Mouse (Mus musculus) left cerebral cortex, postnatal 10 days (tissue): ENCODE measurements around the gene Gna12. TPM values are rescaled to one million over a fixed set of nuclear protein-coding genes. Genes with fewer than 3 reads are reported as not detected.

Experiments
- DNase-seq, 2 experiments: peaks; one replicate each; pipeline ENCODE4 v3.0.0; 2021 to 2022; ENCODE audit warnings: low spot score in 2 of 2, mixed read lengths in 1 of 2; ENCODE audit errors: extremely low spot score in 1 of 2
- intact Hi-C: fragments of 180-260 bp; cut with DNase I; formaldehyde crosslinking; loops from one replicate; pipeline ENCODE4 v1.15.1; 2025
- total RNA-seq, 2 experiments: library from RNA; stranded (reverse); gene quantifications; 2 replicates each; pipeline ENCODE4 v1.2.3; 2021

The Gna12 gene
- total RNA-seq, 2 experiments from 2014 or later = 65.3 TPM

DNA sequence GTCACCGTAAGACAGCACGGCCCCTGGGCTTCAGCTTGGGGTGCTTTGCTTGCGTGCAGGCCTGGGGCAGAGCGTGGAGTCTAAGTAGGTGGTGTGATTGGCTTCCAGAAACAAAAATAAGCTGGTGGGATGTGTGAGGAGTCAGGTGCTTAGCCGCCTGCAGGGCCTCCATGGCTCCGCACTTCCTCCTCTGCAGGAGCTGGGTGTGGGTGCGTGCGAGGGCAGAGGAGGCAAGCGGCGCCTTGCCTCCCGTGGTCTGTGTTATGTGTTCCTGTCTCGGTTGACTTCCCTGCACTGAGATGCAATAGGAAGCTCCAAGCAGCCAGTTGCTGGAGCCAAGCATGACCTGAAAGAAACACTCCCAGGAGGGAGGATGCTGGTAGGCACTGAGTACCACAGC is 90.4 kb downstream of the Gna12 start:
- intact Hi-C loops = loop anchor here (5.0 kb wide), 1 partner anchor 33 kb away; the partner anchor contains the start of gene Brat1
- DNase-seq = no peak

DNA sequence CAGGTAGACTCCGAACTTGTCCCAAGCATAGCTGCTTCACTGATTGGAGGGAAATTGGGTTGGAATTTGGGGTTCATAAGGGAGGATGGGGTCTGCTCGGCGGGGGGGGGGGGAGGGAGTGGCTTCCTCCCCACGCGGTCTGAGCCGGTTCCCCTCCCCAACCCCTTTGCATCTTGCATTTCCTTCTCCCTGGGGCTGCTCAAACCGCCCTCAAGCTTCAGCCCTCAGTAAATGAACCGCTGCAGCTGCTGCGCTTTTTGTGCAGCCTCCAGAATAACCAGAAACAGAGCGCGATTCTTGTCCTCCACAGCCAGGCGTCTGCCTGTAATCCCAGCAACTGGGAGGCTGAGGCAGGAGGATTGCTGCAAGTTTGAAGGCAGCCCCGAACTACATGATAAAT is 94.1 kb downstream of the Gna12 start:
- no peak for DNase-seq
- intact Hi-C loops = no loop called here

- no peak for DNase-seq
These were observed 94.9 kb downstream of the Gna12 start for GRCm38 (mm10) chr5:140735297-140735696.

DNA sequence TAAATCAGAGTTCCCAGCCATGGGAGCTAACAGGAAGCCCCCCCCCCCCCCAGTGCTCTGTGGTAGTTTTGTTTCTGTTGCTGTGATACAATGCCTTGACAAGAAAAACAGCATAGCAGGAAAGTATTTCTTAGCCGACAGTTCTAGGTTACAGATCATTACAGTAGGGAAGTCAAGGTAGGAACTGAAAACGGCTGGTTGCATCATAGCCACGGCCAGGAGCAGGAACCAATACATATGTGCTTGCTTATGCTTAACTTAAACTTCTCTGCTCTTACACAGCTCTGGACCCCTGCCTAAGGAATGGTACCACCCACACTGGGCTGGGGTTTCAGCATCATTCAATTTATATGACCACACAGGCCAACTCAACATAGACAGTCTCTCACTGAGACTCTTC is 96.9 kb downstream of the Gna12 start:
- intact Hi-C loops = no loop called here
- no peak for DNase-seq

More at GRCm38 (mm10) chr5:140735297-140735696, 94.9 kb downstream of the Gna12 start:
- intact Hi-C loops = no loop called here

- DNase-seq = no peak
- intact Hi-C loops = no loop called here
These were observed 98.0 kb downstream of the Gna12 start for GRCm38 (mm10) chr5:140732195-140732594.

DNA sequence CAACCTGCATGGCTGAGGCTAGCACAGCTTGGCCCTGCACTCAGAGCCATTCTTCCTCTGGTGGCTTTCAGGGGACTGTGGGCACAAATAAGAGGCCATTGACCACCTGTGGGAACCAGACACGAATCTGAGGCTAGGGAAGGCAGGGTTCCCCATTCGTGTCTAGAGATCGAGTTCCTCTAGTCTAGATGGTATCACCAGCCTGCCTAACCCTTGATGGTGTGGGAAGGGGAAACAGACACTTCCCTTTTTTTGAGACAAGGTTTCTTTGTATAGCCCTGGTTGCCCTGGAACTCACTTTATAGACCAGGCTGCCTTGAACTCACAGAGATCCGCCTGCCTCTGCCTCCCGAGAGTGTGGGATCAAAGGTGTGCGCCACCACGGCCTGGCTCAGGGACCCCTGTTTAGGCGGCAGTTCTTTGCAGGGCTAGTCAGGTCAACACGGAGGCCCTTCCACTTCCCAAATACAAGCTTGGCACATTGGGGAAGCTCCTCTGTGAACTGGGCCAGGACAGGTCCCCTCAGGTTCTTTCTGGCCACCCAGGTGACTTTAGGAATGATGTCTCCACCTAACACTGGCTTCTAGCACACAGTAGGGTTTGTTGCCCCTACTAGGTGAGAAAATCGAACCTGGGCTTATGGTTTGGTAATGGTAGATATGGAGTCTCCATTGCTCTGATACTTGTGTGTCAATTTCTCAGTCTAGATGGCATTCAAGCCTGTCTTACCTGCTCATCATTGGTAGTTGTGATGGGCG is 99.0 kb downstream of the Gna12 start:
- no peak for DNase-seq
- intact Hi-C loops = no loop called here

DNA sequence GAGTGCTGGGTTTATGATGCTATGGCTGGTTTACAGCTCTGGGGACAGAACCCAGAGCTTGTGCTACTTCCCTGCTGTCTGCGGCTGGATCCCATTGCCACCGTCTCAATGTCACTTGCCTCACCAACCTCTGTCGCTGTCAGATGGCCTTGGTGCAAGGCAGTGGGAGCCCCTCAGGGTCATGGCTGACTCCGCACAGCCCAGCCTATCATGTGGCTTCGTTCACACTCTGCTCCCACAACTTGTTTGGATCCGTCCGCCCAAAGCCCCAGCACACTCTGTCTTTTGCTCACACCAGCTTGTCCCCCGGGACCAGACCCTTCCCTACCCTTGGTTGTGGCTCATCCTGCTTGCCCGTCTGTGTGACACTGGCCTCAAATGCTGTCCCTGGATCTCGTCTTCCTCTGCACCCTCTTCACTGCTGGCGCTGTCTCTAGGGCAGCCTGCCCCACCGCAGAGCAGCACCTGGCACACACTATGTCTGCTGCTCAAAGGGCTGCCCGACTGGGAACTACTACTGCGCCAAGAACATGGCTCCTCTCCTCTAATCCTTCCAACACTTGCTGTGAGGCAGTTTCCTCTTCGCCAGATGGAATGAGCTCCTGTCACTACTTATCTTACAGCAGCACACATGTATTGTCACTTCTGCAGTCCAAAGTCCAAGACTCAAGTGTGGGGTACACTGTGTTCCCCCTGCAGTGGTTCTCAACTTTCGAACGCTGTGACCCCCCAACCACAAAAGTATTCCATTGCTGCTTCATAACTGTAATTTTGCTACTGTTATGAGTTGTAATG is 103.1 kb downstream of the Gna12 start:
- intact Hi-C loops = no loop called here
- no peak for DNase-seq

GRCm38 (mm10) chr5:140726062-140726839 is 104.0 kb downstream of the Gna12 start:
- intact Hi-C loops = no loop called here
- DNase-seq = peak; percentile 73 to 83

- DNase-seq = peak; percentile 77 to 83
- intact Hi-C loops = no loop called here
These were observed 106.4 kb downstream of the Gna12 start, which contains the start of gene Amz1 for GRCm38 (mm10) chr5:140723822-140724221. Gene Amz1 (plus strand): TSS chr5:140724127.

DNA sequence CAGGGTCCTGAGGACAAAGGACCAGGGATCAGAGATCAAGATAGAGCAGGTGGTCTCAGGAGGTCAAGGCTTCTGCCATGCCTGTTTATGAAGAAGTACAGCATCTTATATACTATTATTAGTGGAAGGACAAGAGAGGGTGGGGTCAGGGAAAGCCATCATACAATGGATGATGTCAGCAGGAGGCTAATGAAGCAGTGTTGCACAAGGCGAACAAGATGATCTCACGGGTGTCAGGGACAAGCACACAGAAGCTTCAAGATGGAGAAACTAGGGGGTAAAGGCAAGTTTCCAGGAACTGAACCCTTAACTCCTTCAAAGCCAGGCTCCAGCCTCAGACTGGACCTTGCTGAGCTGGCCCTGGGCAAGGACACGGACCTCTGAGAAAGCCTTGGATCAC is 108.1 kb downstream of the Gna12 start:
- no peak for DNase-seq
- intact Hi-C loops = no loop called here

GRCm38 (mm10) chr5:140720773-140721172 is 109.5 kb downstream of the Gna12 start:
- DNase-seq = no peak
- intact Hi-C loops = no loop called here

DNA sequence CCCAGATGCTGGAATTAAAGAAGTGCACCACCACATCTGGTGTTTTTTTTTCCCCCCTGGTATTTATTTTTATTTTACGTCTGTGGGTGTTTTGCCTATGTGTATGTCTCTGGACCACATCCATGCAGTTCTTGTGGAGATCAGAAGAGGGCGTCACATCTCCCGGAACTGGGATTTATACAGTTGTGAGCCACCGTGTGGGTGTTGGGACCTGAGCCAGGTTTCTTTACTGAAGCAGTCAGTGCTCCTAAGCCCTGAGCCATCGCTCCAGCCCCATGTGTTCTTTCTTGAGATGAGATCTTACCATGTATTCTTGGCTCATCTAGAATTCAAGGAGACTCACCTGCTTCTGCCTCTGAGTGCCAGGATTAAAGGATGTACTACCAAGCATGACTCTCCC is 119.2 kb downstream of the Gna12 start:
- DNase-seq = no peak
- intact Hi-C loops = no loop called here

- no peak for DNase-seq
- intact Hi-C loops = no loop called here
These were observed 119.9 kb downstream of the Gna12 start for GRCm38 (mm10) chr5:140710315-140710714.

Other genes starting within 250 kb of the Gna12 start
- 10 to 100 TPM; 18.7 to 25.8 TPM for gene Lfng, start 223.1 kb downstream of the Gna12 start, total RNA-seq
- gene Ttyh3, start 181.4 kb downstream of the Gna12 start, total RNA-seq = 100 to 1,000 TPM; 319 to 338 TPM
- 10 to 100 TPM; 50.8 to 60.9 TPM for gene Iqce, start 128.1 kb downstream of the Gna12 start, total RNA-seq
- gene Brat1, start 125.4 kb downstream of the Gna12 start, total RNA-seq = 10 to 100 TPM; 26.5 to 28.8 TPM
- gene Amz1, start 106.3 kb downstream of the Gna12 start, total RNA-seq = 10 to 100 TPM; 24.0 to 25.3 TPM
- gene Card11, start 170.2 kb upstream of the Gna12 start, total RNA-seq = under 1 TPM; 0.18 to 0.41 TPM